Mouse (Mus musculus) limb, embryonic 14.5 days (tissue): Measurements from ENCODE around the gene Popdc3. TPM values are rescaled to one million over a fixed set of nuclear protein-coding genes. Genes with fewer than 3 reads are reported as not detected.

Experiments
- ATAC-seq: fragments of 200-750 bp; cut with Nextera tagmentation; 2 replicates; pipeline ENCODE4 v1.8.0; 2017; ENCODE audit warnings: low read depth, moderate number of reproducible peaks, moderate TSS enrichment; ENCODE audit not compliant: low FRiP score
- DNase-seq: peaks from one replicate; pipeline ENCODE4 v3.0.0-alpha.2; 2015; ENCODE audit warnings: low spot score
- H3K27ac ChIP-seq: fragments of 300-500 bp; sonication (generic); replicated peaks from 2 replicates; pipeline ENCODE4 v1.5.1; 2014; ENCODE audit warnings: low read depth, mild to moderate bottlenecking, low read length, moderate library complexity, mixed read lengths
- H3K27me3 ChIP-seq: fragments of 300-500 bp; sonication (generic); 2 replicates; pipeline ENCODE4 v1.6.1; 2014; ENCODE audit warnings: low read length, mixed read lengths; ENCODE audit not compliant: control insufficient read depth, insufficient read depth
- H3K36me3 ChIP-seq: fragments of 300-500 bp; sonication (generic); 2 replicates; pipeline ENCODE4 v1.6.1; 2014; ENCODE audit warnings: mild to moderate bottlenecking, low read length, moderate library complexity, mixed read lengths; ENCODE audit not compliant: control insufficient read depth, insufficient read depth
- H3K4me1 ChIP-seq: fragments of 300-500 bp; sonication (generic); 2 replicates; pipeline ENCODE4 v1.6.1; 2014; ENCODE audit warnings: antibody characterized with exemption, low read length, mixed read lengths; ENCODE audit not compliant: control insufficient read depth, insufficient read depth
- H3K4me2 ChIP-seq: fragments of 300-500 bp; sonication (generic); replicated peaks from 2 replicates; pipeline ENCODE4 v1.6.1; 2014; ENCODE audit warnings: low read depth, mild to moderate bottlenecking, low read length, moderate library complexity; ENCODE audit not compliant: severe bottlenecking
- H3K4me3 ChIP-seq: fragments of 300-500 bp; sonication (generic); replicated peaks from 2 replicates; pipeline ENCODE4 v1.5.1; 2014; ENCODE audit warnings: low read length
- H3K9ac ChIP-seq: fragments of 300-500 bp; sonication (generic); 2 replicates; pipeline ENCODE4 v1.6.1; 2014; ENCODE audit warnings: mild to moderate bottlenecking, low read depth, low read length, moderate library complexity; ENCODE audit not compliant: severe bottlenecking
- H3K9me3 ChIP-seq: fragments of 300-500 bp; sonication (generic); 2 replicates; pipeline ENCODE4 v1.6.1; 2016; ENCODE audit warnings: low read length; ENCODE audit not compliant: control insufficient read depth
- POLR2A ChIP-seq: fragments of 200-500 bp; IDR thresholded peaks from 2 replicates; pipeline ENCODE4 v1.8.0; 2012; ENCODE audit warnings: inconsistent platforms, mild to moderate bottlenecking, moderate library complexity, borderline replicate concordance; ENCODE audit not compliant: insufficient read depth, insufficient read length; ENCODE audit errors: extremely low read depth
- WGBS: fragments of 180-500 bp; shearing (Covaris S2); extraction: QIAGEN DNeasy Blood & Tissue Kit; methylation state at CpG from one replicate; pipeline ENCODE4 v1.1.7; 2014; 5-methylcytosine and 5-hydroxymethylcytosine counted together
- polyA plus RNA-seq, 2 experiments: library from polyadenylated mRNA; depleted of rRNA in 1 of 2; stranded (reverse) in 1 of 2; unstranded in 1 of 2; fragments of >200 nt; fragmentation: Nextera tagmentation in 1 of 2; extraction: Ambion mirVana in 1 of 2; gene quantifications; 2 replicates each; pipeline versions ENCODE4 v1.2.1 to v1.2.3; 2012 to 2014

The Popdc3 gene
- polyA plus RNA-seq, 2 experiments, result 1.9 to 2.5 TPM

DNA sequence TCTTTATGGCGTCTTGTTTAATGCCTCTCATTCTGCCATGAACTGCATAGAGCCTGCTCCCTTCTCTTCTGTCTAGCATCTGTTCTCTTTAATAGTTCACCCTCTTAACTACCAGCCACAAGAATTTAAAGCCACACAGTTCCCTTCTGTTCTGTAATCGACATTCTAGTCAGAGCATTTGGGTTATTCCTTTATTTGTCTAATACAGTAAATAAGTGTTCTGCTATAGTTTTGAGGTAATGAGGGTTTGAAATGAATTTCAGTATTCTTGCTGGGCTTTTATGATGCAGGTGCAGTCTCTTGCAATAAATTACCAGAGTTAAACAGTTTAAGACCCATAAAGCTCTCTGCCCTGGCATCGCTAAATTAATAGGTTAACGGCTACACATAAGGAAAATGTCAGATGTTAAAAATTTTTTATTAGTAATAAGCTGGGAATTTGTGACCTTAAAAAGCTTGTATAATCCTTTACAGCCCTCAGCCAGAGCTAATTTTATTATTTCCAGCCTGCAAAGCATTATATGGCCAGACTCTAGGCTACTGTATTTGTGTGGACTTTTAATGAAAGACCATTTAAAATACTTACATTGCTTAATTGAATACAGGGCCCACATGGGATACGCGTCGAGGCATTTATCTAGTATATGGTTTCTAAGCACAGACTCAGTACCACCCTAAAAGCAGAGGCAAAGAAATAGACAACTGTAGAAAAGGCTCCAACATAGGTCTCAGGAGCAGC lies 37.3 kb upstream of the Popdc3 start:
- Histone ChIP-seq H3K36me3 (no peaks in the 10 kb centered on the region), H3K9ac (no peak overlapping the region), H3K9me3 (no peaks in the 10 kb centered on the region), H3K27ac (no peak overlapping the region), H3K4me3 (no peak overlapping the region), H3K27me3 (no peaks in the 10 kb centered on the region), H3K4me1 (peaks cover 17% of the 10 kb centered on the region), H3K4me2 (no peak overlapping the region; the same call in 1 of the 2 replicates)
- TF ChIP-seq POLR2A, result no peak
- peak; percentile 38 for DNase-seq
- peak; percentile 50 for ATAC-seq
- 18% methylated on average over 7 of the region's 7 CpGs for WGBS

DNA sequence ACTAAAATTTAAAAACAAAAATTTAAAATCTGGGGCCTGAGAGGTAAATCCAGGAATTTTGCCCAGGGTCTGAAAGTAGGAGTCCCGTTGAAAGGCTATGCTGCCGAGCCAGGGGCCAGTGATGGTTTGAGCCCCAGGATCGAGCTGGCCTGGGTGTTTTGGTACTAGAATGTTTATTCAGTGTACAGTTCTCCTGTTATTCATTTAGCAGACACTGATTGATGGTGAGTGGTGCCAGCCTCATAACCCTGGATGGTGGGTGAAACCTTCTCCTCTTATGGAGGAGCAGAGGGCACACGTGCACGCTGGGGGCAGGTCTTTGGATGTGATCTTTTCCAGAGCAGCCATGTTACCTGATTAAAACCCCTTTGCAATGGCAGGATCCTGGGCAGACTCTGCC lies 35.5 kb upstream of the Popdc3 start:
- 72% methylated on average over 5 of the region's 5 CpGs for WGBS

DNA sequence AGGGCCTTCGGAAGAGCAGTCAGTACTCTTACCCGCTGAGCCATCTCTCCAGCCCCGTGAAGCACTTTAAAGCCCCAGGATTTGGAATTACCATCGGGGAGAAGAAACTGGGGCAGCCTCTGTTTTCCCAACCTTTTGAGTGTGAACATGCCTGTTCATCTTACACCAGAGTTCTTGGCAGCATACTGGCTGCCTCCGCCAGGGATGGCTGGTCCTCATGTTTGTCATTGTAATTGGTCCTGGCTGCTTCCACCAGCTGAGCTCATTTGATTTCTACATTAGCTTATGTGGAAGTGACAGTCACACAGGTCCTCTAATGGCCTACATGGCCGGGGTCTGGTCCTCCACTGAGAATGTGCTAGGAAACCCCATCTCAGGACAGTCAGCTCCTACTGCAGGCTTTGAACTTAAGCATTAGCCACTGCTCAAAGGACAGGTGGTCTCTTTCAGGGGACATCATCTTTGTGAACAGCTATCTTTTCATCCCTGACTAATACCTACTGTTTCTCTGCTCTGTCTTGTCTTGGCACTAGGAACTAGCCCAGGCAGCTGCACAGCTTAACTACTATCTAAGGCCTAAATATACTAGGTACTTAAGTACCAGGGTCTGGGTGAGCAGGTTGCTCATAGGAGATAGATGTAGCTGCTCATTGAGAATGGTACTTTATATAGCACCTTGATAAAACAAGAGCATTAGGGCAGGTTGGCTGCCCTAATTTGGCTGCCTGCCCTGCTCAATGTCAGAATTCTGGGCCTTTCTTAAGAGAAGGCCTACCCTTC lies 33.7 kb upstream of the Popdc3 start:
- Histone ChIP-seq H3K4me1 (peaks cover 17% of the 10 kb centered on the region), H3K9ac (no peak overlapping the region), H3K27me3 (no peaks in the 10 kb centered on the region), H3K36me3 (peaks cover 6% of the 10 kb centered on the region), H3K27ac (no peak overlapping the region), H3K4me2 (no peak overlapping the region), H3K9me3 (no peaks in the 10 kb centered on the region), H3K4me3 (no peak overlapping the region)
- DNase-seq (no peak), ATAC-seq (no peak)
- TF ChIP-seq POLR2A, result no peak
- WGBS, result 90% methylated on average over 6 of the region's 6 CpGs

More for the DNA sequence above, 35.5 kb upstream of the Popdc3 start:
- TF ChIP-seq POLR2A, result no peak
- no peak for ATAC-seq
- H3K4me2 ChIP-seq, result no peak overlapping the region
- peaks cover 17% of the 10 kb centered on the region for H3K4me1 ChIP-seq
- H3K27ac ChIP-seq, result no peak overlapping the region
- H3K4me3 ChIP-seq, result no peak overlapping the region
- H3K9ac ChIP-seq, result no peak overlapping the region
- H3K36me3 ChIP-seq, result no peaks in the 10 kb centered on the region
- H3K27me3 ChIP-seq, result no peaks in the 10 kb centered on the region
- DNase-seq, result no peak
- H3K9me3 ChIP-seq, result no peaks in the 10 kb centered on the region

DNA sequence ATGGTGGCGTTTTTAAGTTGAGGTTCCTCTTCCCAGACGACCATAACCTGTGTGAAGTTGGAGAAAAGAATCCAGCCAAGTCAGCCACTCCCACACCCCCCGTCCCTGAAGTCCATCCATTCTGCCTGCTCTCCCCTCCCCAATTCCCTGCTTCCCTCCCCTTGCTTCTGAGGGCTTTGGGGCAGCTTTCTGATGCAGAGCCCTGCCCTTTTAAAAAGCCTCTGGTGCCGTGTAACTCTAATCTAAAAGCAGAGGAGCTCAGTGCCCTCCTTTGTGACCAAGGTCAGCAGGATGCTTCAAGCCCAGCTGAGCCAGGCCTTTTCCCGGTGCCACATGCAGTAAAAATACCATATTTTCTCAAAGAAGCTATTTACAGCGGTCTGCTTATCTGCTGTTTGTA lies 31.1 kb upstream of the Popdc3 start:
- Histone ChIP-seq H3K4me1 (0 out of 2 replicates have a peak, but pooled peaks cover 3% of the 10 kb centered on the region), H3K27me3 (no peaks in the 10 kb centered on the region), H3K9ac (no peak overlapping the region), H3K36me3 (peaks cover 26% of the 10 kb centered on the region), H3K4me3 (no peak overlapping the region), H3K4me2 (no peak overlapping the region), H3K27ac (no peak overlapping the region), H3K9me3 (no peaks in the 10 kb centered on the region)
- TF ChIP-seq POLR2A, result no peak
- DNase-seq (no peak), ATAC-seq (no peak)
- WGBS, result 46% methylated on average over 6 of the region's 6 CpGs

DNA sequence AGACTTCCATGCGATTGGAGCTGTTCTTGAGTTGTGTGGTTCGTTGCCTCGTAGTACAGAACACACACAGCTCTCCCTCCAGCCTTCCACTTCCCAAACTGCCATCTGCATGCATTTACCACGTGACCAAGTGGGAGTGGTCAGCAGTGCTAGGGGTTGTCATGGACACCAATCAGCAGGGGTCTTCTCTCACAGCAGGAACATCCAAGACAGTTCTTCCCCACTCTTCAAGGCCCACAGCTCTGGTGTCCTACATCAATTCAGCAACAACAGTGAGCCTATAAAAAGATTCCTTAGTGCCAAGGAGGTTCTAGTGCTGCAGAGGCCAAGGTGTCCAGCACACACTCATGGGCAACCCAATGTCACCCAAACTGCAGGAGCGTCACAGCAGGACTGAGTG lies 26.8 kb upstream of the Popdc3 start:
- no peak overlapping the region for H3K4me3 ChIP-seq
- DNase-seq (no peak), ATAC-seq (no peak)
- H3K4me1 ChIP-seq, result no peaks in the 10 kb centered on the region
- no peak overlapping the region for H3K4me2 ChIP-seq
- TF ChIP-seq POLR2A, result no peak
- 73% methylated on average over 5 of the region's 5 CpGs for WGBS
- H3K9me3 ChIP-seq, result no peaks in the 10 kb centered on the region
- peaks cover 61% of the 10 kb centered on the region for H3K36me3 ChIP-seq
- no peak overlapping the region for H3K27ac ChIP-seq
- H3K9ac ChIP-seq, result no peak overlapping the region
- H3K27me3 ChIP-seq, result no peaks in the 10 kb centered on the region
